Mouse (Mus musculus): ENCODE data around the gene Cdr2l. TPM values are rescaled to one million over a fixed set of nuclear protein-coding genes. Genes with fewer than 3 reads are reported as not detected.

Gene Cdr2l
- total RNA-seq, 1 experiment: 8.5 TPM

DNA sequence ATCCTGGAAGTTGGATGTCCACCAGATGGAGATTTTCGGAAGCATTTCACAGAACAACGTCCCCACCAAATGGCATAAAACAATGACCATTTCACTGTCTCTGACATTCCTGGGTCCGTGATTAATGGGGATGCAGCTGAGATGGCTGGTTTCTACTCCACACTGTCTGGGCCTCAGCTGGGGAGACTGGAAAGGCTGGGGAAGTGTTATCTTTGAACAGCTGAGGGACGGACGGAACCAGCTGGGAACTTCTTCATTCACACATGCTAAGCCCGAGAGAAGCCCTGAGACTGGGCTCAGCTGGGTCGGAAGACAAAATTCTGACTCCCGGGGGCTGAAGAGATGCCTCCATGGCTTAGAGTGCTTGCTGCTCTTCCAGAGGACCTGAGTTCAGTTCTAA, 10.4 kb upstream of the Cdr2l start:
- TF ChIP-seq HCFC1 (IDR thresholded peaks at IDR 0.05; ENCODE audit: borderline replicate concordance, insufficient read depth, low read length) (no peak), MAFK (IDR thresholded peaks at IDR 0.05; ENCODE audit: insufficient read depth, low read depth, low read length) (no peak), CHD2 (IDR thresholded peaks at IDR 0.05; ENCODE audit: low read depth, low read length) (no peak), ZC3H11A (IDR thresholded peaks at IDR 0.05; ENCODE audit: borderline replicate concordance, low read depth, low read length) (no peak), ZNF384 (IDR thresholded peaks at IDR 0.05; ENCODE audit: low read depth, low read length) (no peak)
- Histone ChIP-seq H3K27ac (ENCODE audit: insufficient read depth, low read depth, low read length, poor library complexity, severe bottlenecking) (no peak overlapping the region), H3K4me1 (ENCODE audit: control insufficient read depth in 2 of 2, insufficient read depth in 2 of 2, low read length in 2 of 2, poor library complexity in 1 of 2) (peaks cover 0 to 4% of the 10 kb centered on the region in 2 experiments; a peak in 1 of 4 replicates), H3K4me3 (ENCODE audit: insufficient read depth in 1 of 2, low read depth in 1 of 2, low read length in 2 of 2, poor library complexity in 1 of 2, severe bottlenecking in 1 of 2) (no peak overlapping the region), H3K9ac (ENCODE audit: insufficient read depth, low read depth, low read length, poor library complexity, severe bottlenecking) (no peak overlapping the region), H3K9me3 (ENCODE audit: control insufficient read depth, insufficient read depth, low read depth, low read length) (no peaks in the 10 kb centered on the region), H3K36me3 (ENCODE audit: control insufficient read depth, insufficient read depth, low read length, poor library complexity, severe bottlenecking) (no peaks in the 10 kb centered on the region)
- DNase-seq (ENCODE audit: low read depth, low spot score): no peak
- in situ Hi-C loops (cut with MboI; ENCODE audit: low sequenced_read_pairs in 2 of 2, unreplicated experiment in 2 of 2): no loop called here

DNA sequence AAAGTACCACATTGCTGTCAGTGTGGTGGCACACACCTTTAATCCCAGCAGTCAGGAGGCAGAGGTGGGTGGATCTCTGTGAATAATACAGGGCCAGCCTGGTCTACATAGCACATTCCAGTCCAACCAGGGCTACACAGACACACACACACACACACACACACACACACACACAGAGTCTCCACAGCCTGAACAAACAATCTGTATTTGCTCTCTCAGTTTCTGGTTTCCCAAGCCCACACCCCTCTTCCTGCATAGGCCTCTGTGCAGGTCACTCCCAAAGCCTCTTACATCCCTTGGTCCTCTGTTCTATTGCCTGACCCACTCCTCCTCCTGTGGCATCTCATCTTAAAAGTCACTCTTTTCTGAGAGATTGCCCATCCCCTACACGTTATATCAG, 9.7 kb upstream of the Cdr2l start:
- Histone ChIP-seq H3K36me3 (ENCODE audit: control insufficient read depth, insufficient read depth, low read length, poor library complexity, severe bottlenecking) (no peaks in the 10 kb centered on the region), H3K27ac (ENCODE audit: insufficient read depth, low read depth, low read length, poor library complexity, severe bottlenecking) (no peak overlapping the region), H3K4me3 (ENCODE audit: insufficient read depth in 1 of 2, low read depth in 1 of 2, low read length in 2 of 2, poor library complexity in 1 of 2, severe bottlenecking in 1 of 2) (no peak overlapping the region), H3K9me3 (ENCODE audit: control insufficient read depth, insufficient read depth, low read depth, low read length) (no peaks in the 10 kb centered on the region), H3K4me1 (ENCODE audit: control insufficient read depth in 2 of 2, insufficient read depth in 2 of 2, low read length in 2 of 2, poor library complexity in 1 of 2) (peaks cover 0 to 2% of the 10 kb centered on the region in 2 experiments; a peak in 1 of 4 replicates), H3K9ac (ENCODE audit: insufficient read depth, low read depth, low read length, poor library complexity, severe bottlenecking) (no peak overlapping the region)
- no peak for DNase-seq (ENCODE audit: low read depth, low spot score)
- TF ChIP-seq CHD2 (IDR thresholded peaks at IDR 0.05; ENCODE audit: low read depth, low read length): no peak
- TF ChIP-seq ZC3H11A (IDR thresholded peaks at IDR 0.05; ENCODE audit: borderline replicate concordance, low read depth, low read length): no peak
- no peak for TF ChIP-seq HCFC1 (IDR thresholded peaks at IDR 0.05; ENCODE audit: borderline replicate concordance, insufficient read depth, low read length)
- TF ChIP-seq ZNF384 (IDR thresholded peaks at IDR 0.05; ENCODE audit: low read depth, low read length): no peak
- no peak for TF ChIP-seq MAFK (IDR thresholded peaks at IDR 0.05; ENCODE audit: insufficient read depth, low read depth, low read length)
- in situ Hi-C loops (cut with MboI; ENCODE audit: low sequenced_read_pairs in 2 of 2, unreplicated experiment in 2 of 2): no loop called here

DNA sequence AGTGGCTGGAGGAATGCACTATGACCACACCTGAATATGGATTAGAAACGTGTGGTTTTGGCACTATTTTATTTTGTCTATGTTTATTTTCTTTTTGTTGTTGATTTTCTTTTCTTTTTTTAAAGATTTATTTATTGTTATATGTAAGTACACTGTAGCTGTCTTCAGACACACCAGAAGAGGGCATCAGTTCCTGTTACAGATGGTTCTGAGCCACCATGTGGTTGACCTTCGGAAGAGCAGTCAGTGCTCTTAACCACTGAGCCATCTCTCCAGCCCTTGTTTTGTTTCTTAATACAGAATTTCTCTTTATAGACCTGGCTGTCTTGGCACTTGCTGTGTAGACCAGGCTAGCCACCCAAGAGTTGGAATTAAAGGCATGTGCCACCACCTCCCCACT, 9.0 kb upstream of the Cdr2l start:
- TF ChIP-seq ZNF384 (IDR thresholded peaks at IDR 0.05; ENCODE audit: low read depth, low read length): no peak
- TF ChIP-seq CHD2 (IDR thresholded peaks at IDR 0.05; ENCODE audit: low read depth, low read length): no peak
- no peak for TF ChIP-seq ZC3H11A (IDR thresholded peaks at IDR 0.05; ENCODE audit: borderline replicate concordance, low read depth, low read length)
- no peak for TF ChIP-seq HCFC1 (IDR thresholded peaks at IDR 0.05; ENCODE audit: borderline replicate concordance, insufficient read depth, low read length)
- no peak for TF ChIP-seq MAFK (IDR thresholded peaks at IDR 0.05; ENCODE audit: insufficient read depth, low read depth, low read length)
- DNase-seq (ENCODE audit: low read depth, low spot score): no peak
- Histone ChIP-seq H3K27ac (ENCODE audit: insufficient read depth, low read depth, low read length, poor library complexity, severe bottlenecking) (no peak overlapping the region), H3K4me1 (ENCODE audit: control insufficient read depth in 2 of 2, insufficient read depth in 2 of 2, low read length in 2 of 2, poor library complexity in 1 of 2) (peaks cover 0 to 2% of the 10 kb centered on the region in 2 experiments; a peak in 1 of 4 replicates), H3K9ac (ENCODE audit: insufficient read depth, low read depth, low read length, poor library complexity, severe bottlenecking) (no peak overlapping the region), H3K36me3 (ENCODE audit: control insufficient read depth, insufficient read depth, low read length, poor library complexity, severe bottlenecking) (no peaks in the 10 kb centered on the region), H3K9me3 (ENCODE audit: control insufficient read depth, insufficient read depth, low read depth, low read length) (no peaks in the 10 kb centered on the region), H3K4me3 (ENCODE audit: insufficient read depth in 1 of 2, low read depth in 1 of 2, low read length in 2 of 2, poor library complexity in 1 of 2, severe bottlenecking in 1 of 2) (no peak overlapping the region)
- in situ Hi-C loops (cut with MboI; ENCODE audit: low sequenced_read_pairs in 2 of 2, unreplicated experiment in 2 of 2): no loop called here

DNA sequence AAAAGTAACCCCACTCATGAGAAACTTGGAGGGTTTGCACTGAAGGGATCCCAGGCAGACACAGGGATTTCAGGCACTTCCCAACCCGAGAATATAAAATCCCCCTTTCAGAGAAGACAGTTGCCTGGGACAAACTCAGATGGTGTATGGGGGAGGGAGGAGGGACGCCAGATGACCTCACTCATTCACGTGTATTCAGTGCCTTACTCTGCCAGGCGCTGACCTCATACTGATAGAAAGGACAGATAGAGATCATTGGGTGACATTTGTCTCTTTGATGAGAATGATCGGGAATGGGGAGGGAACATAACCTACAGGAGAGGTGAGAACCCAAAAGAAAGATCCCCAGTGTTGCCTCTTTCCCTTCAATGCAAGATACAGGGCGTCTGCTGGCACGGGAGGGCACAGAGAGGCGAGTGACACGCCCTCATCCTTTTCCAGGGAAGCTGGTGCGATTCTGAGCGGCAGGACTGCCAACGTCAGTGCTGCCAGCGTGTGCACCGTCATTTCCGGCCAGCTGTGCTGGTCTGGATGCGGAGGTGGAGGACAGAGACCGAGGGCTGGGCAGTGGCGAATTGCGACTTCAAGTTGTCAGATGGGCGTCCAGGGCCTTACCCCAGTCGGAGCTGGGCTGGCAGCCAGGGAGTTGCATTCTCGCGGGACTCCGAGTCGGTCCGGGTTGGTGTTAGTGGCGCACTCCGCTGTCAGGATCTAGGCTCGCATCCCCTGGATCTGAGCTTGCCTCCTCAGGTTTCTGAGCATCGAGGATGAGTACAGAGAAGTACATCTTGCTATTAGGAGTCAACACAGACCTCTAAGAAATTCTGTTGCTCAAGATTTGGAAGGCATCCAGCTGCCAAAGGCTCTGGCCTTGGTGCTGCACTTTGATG, 7.7 kb upstream of the Cdr2l start:
- Histone ChIP-seq H3K9ac (ENCODE audit: insufficient read depth, low read depth, low read length, poor library complexity, severe bottlenecking) (no peak overlapping the region), H3K4me1 (ENCODE audit: control insufficient read depth in 2 of 2, insufficient read depth in 2 of 2, low read length in 2 of 2, poor library complexity in 1 of 2) (peaks cover 0 to 2% of the 10 kb centered on the region in 2 experiments; a peak in 1 of 4 replicates), H3K27ac (ENCODE audit: insufficient read depth, low read depth, low read length, poor library complexity, severe bottlenecking) (no peak overlapping the region), H3K9me3 (ENCODE audit: control insufficient read depth, insufficient read depth, low read depth, low read length) (no peaks in the 10 kb centered on the region), H3K4me3 (ENCODE audit: insufficient read depth in 1 of 2, low read depth in 1 of 2, low read length in 2 of 2, poor library complexity in 1 of 2, severe bottlenecking in 1 of 2) (peak overlapping the region in 1 of 2 experiments; percentile 23; a peak in 2 of 4 replicates), H3K36me3 (ENCODE audit: control insufficient read depth, insufficient read depth, low read length, poor library complexity, severe bottlenecking) (no peaks in the 10 kb centered on the region)
- DNase-seq (ENCODE audit: low read depth, low spot score): no peak
- no peak for TF ChIP-seq ZC3H11A (IDR thresholded peaks at IDR 0.05; ENCODE audit: borderline replicate concordance, low read depth, low read length)
- TF ChIP-seq CHD2 (IDR thresholded peaks at IDR 0.05; ENCODE audit: low read depth, low read length): peak; percentile 77
- TF ChIP-seq HCFC1 (IDR thresholded peaks at IDR 0.05; ENCODE audit: borderline replicate concordance, insufficient read depth, low read length): no peak
- TF ChIP-seq MAFK (IDR thresholded peaks at IDR 0.05; ENCODE audit: insufficient read depth, low read depth, low read length): no peak
- TF ChIP-seq ZNF384 (IDR thresholded peaks at IDR 0.05; ENCODE audit: low read depth, low read length): no peak
- in situ Hi-C loops (cut with MboI; ENCODE audit: low sequenced_read_pairs in 2 of 2, unreplicated experiment in 2 of 2): no loop called here
